Mouse (Mus musculus) heart, postnatal 0 days (tissue): Measurements from ENCODE around the gene Peli2. TPM values are rescaled to one million over a fixed set of nuclear protein-coding genes. Genes with fewer than 3 reads are reported as not detected.

Experiments used
- ATAC-seq: fragments of 200-750 bp; cut with Nextera tagmentation; 2 replicates; pipeline ENCODE4 v1.8.0; 2017; ENCODE audit warnings: low read depth, moderate number of reproducible peaks, moderate library complexity; ENCODE audit not compliant: insufficient read depth
- DNase-seq: peaks from one replicate; pipeline ENCODE4 v3.0.0-alpha.2; 2016; ENCODE audit warnings: low spot score
- H3K27ac ChIP-seq: fragments of 300-500 bp; sonication (generic); 2 replicates; pipeline ENCODE4 v1.5.1; 2014; ENCODE audit warnings: low read depth, mild to moderate bottlenecking
- H3K27me3 ChIP-seq: fragments of 300-500 bp; sonication (generic); 2 replicates; pipeline ENCODE4 v1.6.1; 2014; ENCODE audit warnings: low read length, mixed read lengths; ENCODE audit not compliant: control insufficient read depth, insufficient read depth
- H3K36me3 ChIP-seq: fragments of 300-500 bp; sonication (generic); replicated peaks from 2 replicates; pipeline ENCODE4 v1.6.1; 2014; ENCODE audit warnings: low read length, mixed read lengths; ENCODE audit not compliant: control insufficient read depth, insufficient read depth
- H3K4me1 ChIP-seq: fragments of 300-500 bp; sonication (generic); 2 replicates; pipeline ENCODE4 v1.6.1; 2014; ENCODE audit warnings: antibody characterized with exemption; ENCODE audit not compliant: control insufficient read depth, insufficient read depth
- H3K4me2 ChIP-seq: fragments of 300-500 bp; sonication (generic); 2 replicates; pipeline ENCODE4 v1.6.1; 2014; ENCODE audit warnings: low read depth, mild to moderate bottlenecking, low read length, moderate library complexity
- H3K4me3 ChIP-seq: fragments of 300-500 bp; sonication (generic); 2 replicates; pipeline ENCODE4 v1.5.1; 2014; ENCODE audit warnings: low read depth, low read length
- H3K9ac ChIP-seq: fragments of 300-500 bp; sonication (generic); replicated peaks from 2 replicates; pipeline ENCODE4 v1.6.1; 2014; ENCODE audit warnings: low read depth, low read length, mixed read lengths
- H3K9me3 ChIP-seq: fragments of 300-500 bp; sonication (generic); replicated peaks from 2 replicates; pipeline ENCODE4 v1.6.1; 2016; ENCODE audit warnings: low read length; ENCODE audit not compliant: control insufficient read depth
- CTCF ChIP-seq: IDR thresholded peaks from 2 replicates; pipeline ENCODE4 v1.5.1; 2016; ENCODE audit warnings: antibody characterized with exemption, control low read depth, low read depth
- EP300 ChIP-seq: IDR thresholded peaks from 2 replicates; pipeline ENCODE4 v1.6.1; 2016; ENCODE audit warnings: antibody characterized with exemption, low read depth
- WGBS: fragments of 180-500 bp; shearing (Covaris S2); extraction: QIAGEN DNeasy Blood & Tissue Kit; methylation state at CpG from one replicate; pipeline ENCODE4 v1.1.7; 2014; 5-methylcytosine and 5-hydroxymethylcytosine counted together
- polyA plus RNA-seq: library from polyadenylated mRNA; unstranded; fragments of >200 nt; fragmentation: Nextera tagmentation; extraction: Ambion mirVana; gene quantifications from 2 replicates; pipeline ENCODE4 v1.2.1, GENCODE M21; 2015
- total RNA-seq: library from RNA; depleted of rRNA; stranded (reverse); fragments of >200 nt; gene quantifications from 2 replicates; pipeline ENCODE4 v1.2.3, GENCODE M21; 2014; ENCODE audit warnings: low replicate concordance

The Peli2 gene
- total and polyA plus RNA-seq, 2 experiments from 2014 or later, result 2.1 to 18.2 TPM

- DNase-seq, result no peak
- no peak for TF ChIP-seq CTCF
Observed at GRCm38 (mm10) chr14:48205044-48205443, 84.4 kb downstream of the Peli2 start.

GRCm38 (mm10) chr14:48205635-48206034 lies 85.0 kb downstream of the Peli2 start:
- Histone ChIP-seq H3K27ac (no peak overlapping the region), H3K4me1 (no peaks in the 10 kb centered on the region), H3K27me3 (peaks cover 9% of the 10 kb centered on the region; the same call in 1 of the 2 replicates), H3K4me2 (no peak overlapping the region), H3K4me3 (no peak overlapping the region), H3K9me3 (no peaks in the 10 kb centered on the region), H3K9ac (no peak overlapping the region), H3K36me3 (no peaks in the 10 kb centered on the region)
- DNase-seq (no peak), ATAC-seq (no peak)
- TF ChIP-seq EP300 (no peak), CTCF (no peak)
- 71% methylated on average over 11 of the region's 11 CpGs for WGBS

More at GRCm38 (mm10) chr14:48205044-48205443, 84.4 kb downstream of the Peli2 start:
- H3K9me3 ChIP-seq, result no peaks in the 10 kb centered on the region
- H3K27me3 ChIP-seq, result peaks cover 9% of the 10 kb centered on the region; the same call in 1 of the 2 replicates
- 80% methylated on average over 10 of the region's 10 CpGs for WGBS
- H3K4me2 ChIP-seq, result no peak overlapping the region
- H3K27ac ChIP-seq, result no peak overlapping the region
- H3K4me1 ChIP-seq, result no peaks in the 10 kb centered on the region
- H3K36me3 ChIP-seq, result no peaks in the 10 kb centered on the region
- H3K4me3 ChIP-seq, result no peak overlapping the region
- no peak overlapping the region for H3K9ac ChIP-seq
- ATAC-seq, result no peak

GRCm38 (mm10) chr14:48207119-48207518 lies 86.5 kb downstream of the Peli2 start:
- Histone ChIP-seq H3K4me1 (no peaks in the 10 kb centered on the region), H3K4me2 (peak overlapping the region; percentile 32)

GRCm38 (mm10) chr14:48207746-48208640 lies 87.4 kb downstream of the Peli2 start:
- Histone ChIP-seq H3K4me2 (peak overlapping the region; percentile 32; the same call in 1 of the 2 replicates), H3K27ac (no peak overlapping the region), H3K27me3 (peaks cover 9% of the 10 kb centered on the region; the same call in 1 of the 2 replicates), H3K9me3 (no peaks in the 10 kb centered on the region), H3K36me3 (no peaks in the 10 kb centered on the region), H3K4me1 (no peaks in the 10 kb centered on the region), H3K4me3 (no peak overlapping the region), H3K9ac (no peak overlapping the region)
- WGBS, result 69% methylated on average over 12 of the region's 12 CpGs
- DNase-seq (no peak), ATAC-seq (no peak)
- no peak for TF ChIP-seq EP300
- TF ChIP-seq CTCF, result no peak

More at GRCm38 (mm10) chr14:48207119-48207518, 86.5 kb downstream of the Peli2 start:
- 0 out of 2 replicates have a peak overlapping the region, but pooled peaks have one; percentile 15 for H3K27ac ChIP-seq
- peaks cover 9% of the 10 kb centered on the region; the same call in 1 of the 2 replicates for H3K27me3 ChIP-seq
- H3K9ac ChIP-seq, result no peak overlapping the region
- WGBS, result 13% methylated on average over 15 of the region's 15 CpGs
- peak overlapping the region; percentile 15; the same call in 1 of the 2 replicates for H3K4me3 ChIP-seq
- no peaks in the 10 kb centered on the region for H3K36me3 ChIP-seq
- no peaks in the 10 kb centered on the region for H3K9me3 ChIP-seq
- ATAC-seq (peak; percentile 70), DNase-seq (peak; percentile 37)
- TF ChIP-seq EP300, result no peak
- TF ChIP-seq CTCF, result no peak

- DNase-seq, result no peak
- 88% methylated on average over 5 of the region's 5 CpGs for WGBS
- no peak overlapping the region for H3K9ac ChIP-seq
- H3K27ac ChIP-seq, result no peak overlapping the region
- H3K4me1 ChIP-seq, result no peaks in the 10 kb centered on the region
- peaks cover 9% of the 10 kb centered on the region; the same call in 1 of the 2 replicates for H3K27me3 ChIP-seq
- H3K4me2 ChIP-seq, result no peak overlapping the region
- no peak for ATAC-seq
- H3K4me3 ChIP-seq, result no peak overlapping the region
- no peak for TF ChIP-seq CTCF
- H3K36me3 ChIP-seq, result no peaks in the 10 kb centered on the region
- H3K9me3 ChIP-seq, result no peaks in the 10 kb centered on the region
Observed at GRCm38 (mm10) chr14:48209436-48209835, 88.8 kb downstream of the Peli2 start.
